Mouse (Mus musculus) kidney, adult 2 months (tissue): ENCODE measurements around the gene Slc29a4.

Experiments
- CTCF ChIP-seq: fragments of 200-500 bp; conservative IDR thresholded peaks from 2 replicates; pipeline ENCODE4 v1.5.1; 2011; ENCODE audit warnings: low read depth, mild to moderate bottlenecking, control low read depth, low read length, moderate library complexity, mixed read lengths; ENCODE audit not compliant: insufficient read depth, insufficient read length
- POLR2A ChIP-seq: fragments of 200-500 bp; IDR thresholded peaks from one replicate; pipeline ENCODE4 v1.6.1; 2011; ENCODE audit warnings: low read depth, low read length, control low read depth

DNA sequence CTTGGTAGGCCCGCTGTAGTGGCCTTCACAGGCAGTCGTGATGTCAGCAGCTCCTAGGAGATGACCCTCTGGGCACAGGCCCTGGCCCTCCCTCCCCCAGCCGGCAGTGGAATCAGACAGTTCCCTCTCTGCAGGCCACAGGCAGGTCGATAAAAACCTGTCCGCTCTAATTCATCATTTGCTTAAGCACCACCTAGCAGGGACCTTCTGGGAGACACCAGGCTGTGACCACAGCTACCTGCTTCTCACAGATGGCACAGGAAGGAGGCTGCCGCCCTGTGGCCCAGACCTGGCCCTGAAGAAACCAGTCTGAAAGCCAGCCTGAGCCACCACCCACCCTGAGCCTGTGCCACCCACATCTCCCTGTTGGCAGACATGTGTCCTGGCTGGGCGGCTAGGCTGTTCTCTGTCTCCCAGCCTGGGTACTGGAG lies 14.2 kb upstream of the Slc29a4 start:
- TF ChIP-seq CTCF: no peak
- TF ChIP-seq POLR2A: no peak
